Mouse (Mus musculus) liver, embryonic 14.5 days (tissue): ENCODE measurements around the gene Tmem132d.

ENCODE experiments used
- CTCF ChIP-seq: IDR thresholded peaks from 2 replicates; pipeline ENCODE4 v1.5.1; 2016; ENCODE audit warnings: antibody characterized with exemption, low read depth, control low read depth
- EP300 ChIP-seq: IDR thresholded peaks from 2 replicates; pipeline ENCODE4 v1.6.1; 2016; ENCODE audit warnings: antibody characterized with exemption, low read depth

GRCm38 (mm10) chr5:127914157-127914556 is 518.7 kb downstream of the Tmem132d start:
- TF ChIP-seq EP300 = no peak
- TF ChIP-seq CTCF = no peak
